ENCODE assay signal across 8 mouse cellular contexts in genomic region chr9:63398611-63399462, GRCm38 (mm10). TPM values are rescaled to one million over a fixed set of nuclear protein-coding genes. Genes with fewer than 3 reads are reported as not detected.
DNase-seq lines count a peak whose midpoint lies in the region; ATAC-seq and TF ChIP-seq lines count a peak whose summit lies in the region.

Gene 2300009A05Rik (minus strand): TSS chr9:63399246.

- TF ChIP-seq POLR2A in ES-Bruce4 (IDR thresholded peaks at IDR 0.05; ENCODE audit: insufficient read depth, low read length): peak; percentile 78
- peak; percentile 88; the same call in 1 of the 2 replicates for TF ChIP-seq POLR2A in lung, adult 2 months (IDR thresholded peaks at IDR 0.05; ENCODE audit: borderline replicate concordance, extremely low read depth, low read depth, low read length)

- peak; percentile 53; the same call in 1 of the 2 replicates for TF ChIP-seq EP300 in ES-Bruce4 (IDR thresholded peaks at IDR 0.05; ENCODE audit: insufficient read depth, low read depth, low read length)

- peak; percentile 92 for DNase-seq in forebrain, embryonic 14.5 days (ENCODE audit: low spot score)
- peak; percentile 98 for DNase-seq in heart, postnatal 14 days
- peak; percentile 92 to 95 for DNase-seq in layer of hippocampus, adult 18-20 months (ENCODE audit: low spot score in 2 of 2)
- DNase-seq in lung, adult 2 months: peak; percentile 95
- DNase-seq in thymus, adult 18-20 months: peak; percentile 93 to 94

- no peaks in the 10 kb centered on the region for H3K4me1 ChIP-seq in ES-Bruce4 (ENCODE audit: control insufficient read depth, insufficient read depth, low read length)
- peaks cover 7% of the 10 kb centered on the region; the same call in 1 of the 2 replicates for H3K4me1 ChIP-seq in forebrain, embryonic 14.5 days (ENCODE audit: control insufficient read depth, insufficient read depth, low read length)
- peaks cover 2% of the 10 kb centered on the region; the same call in 1 of the 2 replicates for H3K4me1 ChIP-seq in lung, adult 2 months (ENCODE audit: control insufficient read depth, insufficient read depth, low read length)

- peak within 1 kb of the TSS; percentile 93 for H3K4me2 ChIP-seq in forebrain, embryonic 14.5 days (ENCODE audit: low read length)

- peak; percentile 93 for ATAC-seq in cerebellum, adult (ENCODE audit: insufficient number of reproducible peaks, low FRiP score, low TSS enrichment)
- peak; percentile 96 for ATAC-seq in forebrain, embryonic 14.5 days
- peak; percentile 86 for ATAC-seq in neutrophil, adult 5-6 weeks (ENCODE audit: extremely low read depth, insufficient number of reproducible peaks, low FRiP score, poor library complexity, severe bottlenecking)

- no peaks in the 10 kb centered on the region for H3K36me3 ChIP-seq in ES-Bruce4 (ENCODE audit: control insufficient read depth, insufficient read depth, low read length, poor library complexity, severe bottlenecking)
- no peaks in the 10 kb centered on the region for H3K36me3 ChIP-seq in forebrain, embryonic 14.5 days (ENCODE audit: control insufficient read depth, insufficient read depth, low read length)

- under 1% methylated on average over 73 of the region's 74 CpGs for WGBS in forebrain, embryonic 14.5 days
- under 1% methylated on average over 71 of the region's 74 CpGs for WGBS in lung, adult 2 months

- TF ChIP-seq CTCF in ES-Bruce4 (IDR thresholded peaks at IDR 0.05; ENCODE audit: low read depth, low read length): no peak
- TF ChIP-seq CTCF in lung, adult 2 months (IDR thresholded peaks at IDR 0.05; ENCODE audit: insufficient read depth, low read length): no peak

- peak within 1 kb of the TSS; percentile 46 for H3K27ac ChIP-seq in ES-Bruce4 (ENCODE audit: insufficient read depth, low read length)
- peak within 1 kb of the TSS; percentile 60; the same call in 1 of the 2 replicates for H3K27ac ChIP-seq in forebrain, embryonic 14.5 days (ENCODE audit: low read depth, low read length)

- intact Hi-C loops in heart, postnatal 14 days (cut with DNase I): loop anchor here (2.0 kb wide), 1 partner anchor 22 kb away; the partner anchor contains the start of gene Map2k5

- H3K9me3 ChIP-seq in ES-Bruce4 (replicated peaks; ENCODE audit: control insufficient read depth, insufficient read depth, low read length, poor library complexity, severe bottlenecking): no peaks in the 10 kb centered on the region
- no peaks in the 10 kb centered on the region for H3K9me3 ChIP-seq in forebrain, embryonic 14.5 days (replicated peaks; ENCODE audit: control insufficient read depth, low read length)

- peak within 1 kb of the TSS; percentile 77 for H3K9ac ChIP-seq in ES-Bruce4 (ENCODE audit: low read depth, poor library complexity, severe bottlenecking)
- peak within 1 kb of the TSS; percentile 93 for H3K9ac ChIP-seq in forebrain, embryonic 14.5 days (ENCODE audit: low read length)

- H3K27me3 ChIP-seq in ES-Bruce4 (ENCODE audit: control insufficient read depth, insufficient read depth, low read length, poor library complexity, severe bottlenecking): no peaks in the 10 kb centered on the region
- no peaks in the 10 kb centered on the region for H3K27me3 ChIP-seq in forebrain, embryonic 14.5 days (replicated peaks; ENCODE audit: control insufficient read depth, insufficient read depth, low read length)

- peak within 1 kb of the TSS; percentile 89 for H3K4me3 ChIP-seq in ES-Bruce4 (ENCODE audit: low read depth, low read length)
- H3K4me3 ChIP-seq in forebrain, embryonic 14.5 days (ENCODE audit: low read depth, low read length): peak within 1 kb of the TSS; percentile 92
- H3K4me3 ChIP-seq in lung, adult 2 months (replicated peaks; ENCODE audit: extremely low read depth, low read depth, low read length): peak within 1 kb of the TSS; percentile 91

RNA-seq across cellular contexts. Expression of gene 2300009A05Rik, which starts in this region (rescaled TPM):
- 11.4 and 12.0 TPM in 2 replicates for polyA plus RNA-seq in ES-Bruce4 (2011; ENCODE audit: insufficient read depth, insufficient read length, low read depth, missing spikeins)
- 64.4 and 69.7 TPM in 2 replicates for polyA plus RNA-seq in forebrain, embryonic 14.5 days (2014; fragmentation: Nextera tagmentation; extraction: Ambion mirVana)
- total RNA-seq in heart, postnatal 14 days (2021): 10 to 100 TPM; 51.4 to 55.9 TPM
- total RNA-seq in layer of hippocampus, adult 18-20 months (2021): 10 to 100 TPM; 24.6 to 30.0 TPM
- 36.0 and 58.5 TPM in 2 replicates for polyA plus RNA-seq in lung, adult 2 months (2012; rRNA removed)
- 9.5 and 13.9 TPM in 2 replicates for total RNA-seq in neutrophil, adult 5-6 weeks (2017)

Comparison
In these comparisons a context has a peak if more than half of its experiments do, and no peak if none do; other contexts are left out.
1. Peak in every context shown above with its lines: DNase-seq, ATAC-seq, H3K4me3 ChIP-seq and H3K27ac ChIP-seq.